Comparison of ENCODE assay signal across 1 mouse cellular context in the genomic region with DNA sequence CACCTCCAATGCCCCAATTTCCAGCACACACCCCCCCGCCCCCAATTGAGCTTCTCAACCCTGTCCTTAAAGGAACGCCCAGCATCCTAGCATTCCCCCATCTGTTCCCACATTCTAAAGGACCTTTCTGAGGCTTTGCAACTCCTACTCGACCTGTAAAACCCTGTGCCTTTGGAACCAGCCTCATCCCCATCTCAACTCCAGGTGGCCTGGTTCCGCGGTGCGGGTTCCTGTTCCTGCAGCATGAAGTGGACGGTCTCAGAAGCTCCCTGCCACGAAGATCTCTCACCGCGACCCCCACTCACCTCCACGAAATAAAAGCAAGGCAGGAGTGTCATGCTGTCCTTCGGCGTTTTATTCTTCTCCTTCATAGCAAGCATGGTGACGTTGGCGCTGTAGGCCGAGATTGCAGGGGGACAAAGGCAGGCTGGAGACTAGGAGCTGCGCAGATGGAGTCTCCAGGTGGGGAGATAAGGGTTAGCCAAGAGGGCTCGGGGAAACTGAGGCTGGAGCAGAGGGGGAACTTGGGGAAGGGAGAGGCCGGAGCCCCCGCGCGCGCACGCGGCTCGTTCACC.
TF ChIP-seq lines count a peak whose summit lies in the region.

No protein-coding gene starts in this region.

TF ChIP-seq in CH12.LX, 34 proteins besides CTCF, POLR2A, EP300 and RAD21:
- TF ChIP-seq MAZ (IDR thresholded peaks at IDR 0.05; ENCODE audit: low read depth, low read length) (no peak), NELFE (IDR thresholded peaks at IDR 0.05; ENCODE audit: low read depth, low read length) (no peak), ELF1 (IDR thresholded peaks at IDR 0.05; ENCODE audit: low read depth, low read length) (no peak), MAFK (IDR thresholded peaks at IDR 0.05; ENCODE audit: insufficient replicate concordance, low read length) (no peak), MEF2A (IDR thresholded peaks at IDR 0.05; ENCODE audit: borderline replicate concordance, low read depth, low read length) (no peak), ETS1 (conservative IDR thresholded peaks at IDR 0.05; ENCODE audit: low read depth, low read length) (no peak), HCFC1 (IDR thresholded peaks at IDR 0.05; ENCODE audit: low read depth, low read length) (no peak), TBP (conservative IDR thresholded peaks at IDR 0.05; ENCODE audit: low read depth, low read length) (no peak), RCOR1 (conservative IDR thresholded peaks at IDR 0.05; ENCODE audit: low read depth, low read length) (no peak), MXI1 (IDR thresholded peaks at IDR 0.05; ENCODE audit: low read depth, low read length) (no peak), SMC3 (IDR thresholded peaks at IDR 0.05; ENCODE audit: low read depth, low read length) (no peak), SIN3A (IDR thresholded peaks at IDR 0.05; ENCODE audit: low read length) (no peak), ZC3H11A (IDR thresholded peaks at IDR 0.05; ENCODE audit: low read depth, low read length) (no peak), ZNF384 (IDR thresholded peaks at IDR 0.05; ENCODE audit: low read depth, low read length) (no peak), MAX (IDR thresholded peaks at IDR 0.05; ENCODE audit: low read length) (no peak), ZMIZ1 (IDR thresholded peaks at IDR 0.05; ENCODE audit: low read depth, low read length) (no peak), USF2 (conservative IDR thresholded peaks at IDR 0.05; ENCODE audit: low read depth, low read length) (no peak), GABPA (IDR thresholded peaks at IDR 0.05; ENCODE audit: insufficient replicate concordance, low read depth, low read length) (no peak), USF1 (IDR thresholded peaks at IDR 0.05; ENCODE audit: low read depth, low read length) (no peak), BHLHE40 (IDR thresholded peaks at IDR 0.05; ENCODE audit: low read depth, low read length) (no peak)
